Mouse (Mus musculus) cerebellum, adult 2 months (tissue): ENCODE results near the gene Cbx4.

Experiments used
- CTCF ChIP-seq: fragments of 200-500 bp; IDR thresholded peaks from 2 replicates; pipeline ENCODE4 v1.5.1; 2011; ENCODE audit warnings: low read depth, mild to moderate bottlenecking, control low read depth, low read length, moderate library complexity, borderline replicate concordance; ENCODE audit not compliant: insufficient read depth
- POLR2A ChIP-seq: fragments of 200-500 bp; IDR thresholded peaks from 2 replicates; pipeline ENCODE4 v1.6.1; 2011; ENCODE audit warnings: low read length, control low read depth, borderline replicate concordance; ENCODE audit not compliant: insufficient read depth

DNA sequence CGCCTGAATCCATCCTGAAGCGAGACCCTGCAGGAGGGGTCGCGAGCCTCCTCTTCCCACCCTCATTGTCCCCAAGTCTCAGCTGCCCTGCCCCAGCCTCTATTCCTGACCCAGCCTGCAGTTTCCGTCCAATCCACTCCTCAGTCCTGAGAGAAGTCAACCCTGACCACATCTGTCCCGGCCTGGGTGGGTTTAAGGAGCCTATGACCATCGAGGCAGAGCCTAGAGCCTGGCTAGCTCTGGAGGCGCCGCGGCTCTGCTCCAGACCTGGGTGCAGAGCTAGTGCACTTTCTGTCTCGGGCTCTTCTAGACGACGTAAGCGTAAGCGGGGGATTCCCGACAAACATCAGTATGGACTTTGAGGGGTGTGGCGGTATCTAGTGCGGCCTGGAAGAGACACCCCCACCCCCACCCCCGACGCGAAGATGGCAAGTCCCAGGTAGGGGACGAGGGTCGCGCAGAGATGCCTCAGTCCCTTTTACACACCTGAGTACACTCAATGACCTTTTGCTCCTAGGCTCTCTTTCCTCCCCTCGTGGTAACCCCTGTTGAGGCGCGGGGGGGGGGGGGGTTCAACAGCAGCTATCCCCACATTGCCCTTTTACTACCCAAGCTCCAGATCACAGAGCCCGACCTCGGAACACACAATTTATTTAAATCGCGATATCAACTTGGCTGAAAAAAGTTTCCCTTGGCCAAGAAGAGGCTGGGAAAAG lies 44.1 kb downstream of the Cbx4 start:
- TF ChIP-seq POLR2A (no peak), CTCF (no peak)
